Mouse (Mus musculus) ES-E14 (cell line): Measurements from ENCODE around the gene Slc16a11.

ENCODE experiments used
- CHD2 ChIP-seq: IDR thresholded peaks from 2 replicates; pipeline ENCODE4 v1.6.1; 2014; ENCODE audit warnings: mild to moderate bottlenecking, low read depth, low read length, inconsistent platforms
- HCFC1 ChIP-seq: IDR thresholded peaks from 2 replicates; pipeline ENCODE4 v1.6.1; 2012; ENCODE audit warnings: low read length, inconsistent platforms, borderline replicate concordance; ENCODE audit not compliant: insufficient read depth
- ZC3H11A ChIP-seq: IDR thresholded peaks from 2 replicates; pipeline ENCODE4 v1.6.1; 2012; ENCODE audit warnings: low read depth, mild to moderate bottlenecking, inconsistent platforms, low read length, borderline replicate concordance

DNA sequence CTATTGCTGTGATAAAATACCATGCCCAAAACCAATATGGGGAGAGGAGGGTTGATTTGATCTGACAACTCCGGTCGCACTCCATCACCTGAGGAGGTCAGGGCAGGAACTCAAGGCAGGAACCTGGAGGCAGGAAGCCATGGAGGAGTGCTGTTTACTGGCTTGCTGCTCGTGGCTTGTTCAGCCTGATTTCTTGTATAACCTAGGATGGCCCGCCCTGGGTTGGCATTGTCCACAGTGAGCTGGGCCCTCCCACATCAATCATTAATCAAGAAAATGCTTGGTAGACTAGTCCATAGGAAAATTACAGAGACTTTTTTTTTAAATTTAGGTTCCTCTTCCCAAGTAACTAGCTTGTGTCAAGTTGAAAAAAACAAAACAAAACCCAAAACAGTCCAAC lies 38.1 kb upstream of the Slc16a11 start:
- TF ChIP-seq HCFC1 (no peak), ZC3H11A (no peak), CHD2 (no peak)
